Mouse (Mus musculus): ENCODE data around the gene Cox7b. TPM values are rescaled to one million over a fixed set of nuclear protein-coding genes. Genes with fewer than 3 reads are reported as not detected.

Cox7b gene
- total RNA-seq, 2 experiments from 2014 or later = 315 to 325 TPM

Other genes starting within 250 kb of the Cox7b start
- gene Atrx, start 86.3 kb upstream of the Cox7b start, total RNA-seq (2021) = 100 to 1,000 TPM; 147 to 187 TPM
- gene Magt1, start 3.8 kb upstream of the Cox7b start, total RNA-seq (2021) = 10 to 100 TPM; 14.2 to 17.3 TPM
- gene Atp7a, start 11.6 kb downstream of the Cox7b start, total RNA-seq (2021) = 1 to 10 TPM; 6.2 to 7.2 TPM
- gene Tlr13, start 127.5 kb downstream of the Cox7b start, total RNA-seq (2021) = 1 to 10 TPM; 1.7 TPM
- 100 to 1,000 TPM; 448 to 493 TPM for gene Pgk1, start 171.4 kb downstream of the Cox7b start, total RNA-seq (2021)
- 10 to 100 TPM; 23.3 to 23.9 TPM for gene Taf9b, start 205.5 kb downstream of the Cox7b start, total RNA-seq (2021)
- gene Fnd3c2, start 239.7 kb downstream of the Cox7b start, total RNA-seq (2021) = not detected